Mouse (Mus musculus) liver, embryonic 16.5 days (tissue): ENCODE results near the gene Sec62. TPM values are rescaled to one million over a fixed set of nuclear protein-coding genes. Genes with fewer than 3 reads are reported as not detected.
A peak's percentile ranks its signal among the peaks of the same experiment; 100 is the strongest.

Source experiments
- ATAC-seq: fragments of 200-750 bp; cut with Nextera tagmentation; 2 replicates; pipeline ENCODE4 v1.8.0; 2017; ENCODE audit warnings: low read depth, mild to moderate bottlenecking, moderate number of reproducible peaks, moderate library complexity
- H3K27ac ChIP-seq: fragments of 300-500 bp; sonication (generic); 2 replicates; pipeline ENCODE4 v1.5.1; 2014; ENCODE audit warnings: mild to moderate bottlenecking, low read length
- H3K27me3 ChIP-seq: fragments of 300-500 bp; sonication (generic); 2 replicates; pipeline ENCODE4 v1.6.1; 2014; ENCODE audit warnings: low read depth, low read length, mixed read lengths; ENCODE audit not compliant: control insufficient read depth, insufficient read depth
- H3K36me3 ChIP-seq: fragments of 300-500 bp; sonication (generic); 2 replicates; pipeline ENCODE4 v1.6.1; 2014; ENCODE audit warnings: mild to moderate bottlenecking; ENCODE audit not compliant: control insufficient read depth, insufficient read depth
- H3K4me1 ChIP-seq: fragments of 300-500 bp; sonication (generic); 2 replicates; pipeline ENCODE4 v1.6.1; 2014; ENCODE audit warnings: low read depth, low read length, mixed read lengths; ENCODE audit not compliant: control insufficient read depth
- H3K4me2 ChIP-seq: fragments of 300-500 bp; sonication (generic); 2 replicates; pipeline ENCODE4 v1.6.1; 2014; ENCODE audit warnings: low read depth, low read length, mixed read lengths
- H3K4me3 ChIP-seq: fragments of 300-500 bp; sonication (generic); 2 replicates; pipeline ENCODE4 v1.5.1; 2014; ENCODE audit warnings: low read depth, mild to moderate bottlenecking, low read length
- H3K9ac ChIP-seq: fragments of 300-500 bp; sonication (generic); 2 replicates; pipeline ENCODE4 v1.6.1; 2014; ENCODE audit warnings: low read depth, low read length
- H3K9me3 ChIP-seq: fragments of 300-500 bp; sonication (generic); replicated peaks from 2 replicates; pipeline ENCODE4 v1.6.1; 2016; ENCODE audit warnings: low read length; ENCODE audit not compliant: control insufficient read depth
- WGBS: fragments of 180-500 bp; shearing (Covaris S2); extraction: QIAGEN DNeasy Blood & Tissue Kit; methylation state at CpG from one replicate; pipeline ENCODE4 v1.1.7; 2014; ENCODE audit not compliant: insufficient replicate concordance; 5-methylcytosine and 5-hydroxymethylcytosine counted together
- polyA plus RNA-seq: library from polyadenylated mRNA; unstranded; fragments of >200 nt; fragmentation: Nextera tagmentation; extraction: Ambion mirVana; gene quantifications from 2 replicates; pipeline ENCODE4 v1.2.1, GENCODE M21; 2015

Sec62 gene
- polyA plus RNA-seq, 1 experiment from 2014 or later, result 45.1 TPM

DNA sequence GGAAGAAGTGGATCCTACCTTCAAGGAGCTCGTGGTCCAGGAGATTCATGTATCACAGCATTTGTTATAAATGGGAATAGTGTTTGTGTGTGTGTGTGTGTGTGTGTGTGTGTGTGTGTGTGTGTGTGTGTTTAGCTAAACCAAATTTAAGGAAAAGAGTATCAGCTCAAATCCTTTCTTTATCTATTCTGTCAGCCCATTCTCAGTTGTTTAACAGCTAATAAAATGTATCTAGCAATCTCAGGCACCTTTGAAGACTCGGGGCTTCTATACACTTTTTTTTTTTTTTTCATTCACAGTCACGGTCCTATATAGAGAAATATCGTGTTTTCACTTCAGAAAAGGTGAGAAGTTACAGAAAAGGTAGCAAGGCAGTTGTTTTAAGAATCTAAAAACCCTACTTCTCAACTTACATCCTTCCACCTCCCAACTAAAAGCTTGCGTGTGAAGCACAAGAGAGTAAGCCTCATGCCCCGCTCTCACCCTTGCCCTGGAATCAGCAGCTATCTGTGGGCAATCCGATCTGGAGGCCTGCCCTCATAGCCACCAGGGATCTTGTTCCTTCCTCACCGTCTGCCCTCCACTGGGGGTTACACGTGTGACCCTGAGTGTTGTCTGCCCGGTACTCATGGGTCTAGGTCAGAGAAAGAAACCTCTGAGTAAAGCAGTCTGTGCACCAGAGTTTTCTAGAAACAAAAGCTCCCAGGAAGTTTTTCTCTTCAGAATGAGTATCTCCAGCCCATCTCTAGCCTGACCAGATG is 22.7 kb upstream of the Sec62 start:
- Histone ChIP-seq H3K9ac (no peak overlapping the region), H3K27ac (no peak overlapping the region), H3K4me2 (no peak overlapping the region), H3K27me3 (no peaks in the 10 kb centered on the region), H3K4me1 (peaks cover 26% of the 10 kb centered on the region), H3K36me3 (no peaks in the 10 kb centered on the region), H3K9me3 (no peaks in the 10 kb centered on the region), H3K4me3 (no peak overlapping the region)
- no peak for ATAC-seq
- 60% methylated on average over 10 of the region's 10 CpGs for WGBS

DNA sequence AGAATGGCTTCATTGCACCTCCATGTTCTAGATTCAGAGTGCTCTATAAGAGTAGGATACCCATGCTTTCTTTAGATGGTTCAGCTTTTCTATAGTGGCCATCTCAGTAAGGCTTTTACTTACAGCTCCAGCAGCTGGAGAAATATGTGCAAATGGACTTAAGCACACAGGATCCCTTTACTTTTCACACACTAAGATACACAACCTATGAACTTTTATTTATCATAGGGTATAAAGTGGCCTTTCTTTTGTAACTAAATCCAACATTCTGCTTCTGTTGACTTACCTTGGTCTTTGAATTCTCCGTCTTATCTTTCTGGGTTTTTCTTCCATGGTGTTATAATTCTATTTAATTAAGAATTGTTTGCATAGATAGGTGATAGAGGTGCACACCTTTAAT is 21.1 kb upstream of the Sec62 start:
- H3K4me3 ChIP-seq, result no peak overlapping the region
- no peaks in the 10 kb centered on the region for H3K9me3 ChIP-seq
- H3K4me1 ChIP-seq, result peaks cover 14% of the 10 kb centered on the region
- no peak overlapping the region for H3K4me2 ChIP-seq
- WGBS, result 76% methylated on average over 1 of the region's 1 CpGs
- no peaks in the 10 kb centered on the region for H3K36me3 ChIP-seq
- H3K9ac ChIP-seq, result no peak overlapping the region
- H3K27ac ChIP-seq, result no peak overlapping the region
- ATAC-seq, result no peak
- no peaks in the 10 kb centered on the region for H3K27me3 ChIP-seq

DNA sequence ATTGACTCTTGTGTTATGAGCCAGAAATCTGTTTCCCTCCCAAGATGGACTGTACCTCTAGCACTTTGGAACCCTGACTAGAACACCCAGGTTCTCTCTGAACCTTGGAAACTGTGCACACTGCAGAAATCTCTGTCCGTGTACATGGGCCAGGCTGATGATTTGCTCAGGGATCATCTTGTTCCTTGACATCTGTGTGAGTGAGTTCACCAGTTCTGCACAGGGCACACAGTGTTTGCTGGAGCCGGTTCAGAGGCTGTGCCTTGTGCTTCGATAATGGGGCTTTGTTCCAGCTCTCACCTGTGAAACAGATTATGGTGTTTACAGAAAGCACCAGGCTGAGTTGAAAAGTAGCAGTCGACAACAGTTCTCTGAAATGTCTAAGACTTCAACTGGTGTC is 20.0 kb upstream of the Sec62 start:
- 58% methylated on average over 4 of the region's 4 CpGs for WGBS
- no peak overlapping the region for H3K27ac ChIP-seq
- no peaks in the 10 kb centered on the region for H3K36me3 ChIP-seq
- no peak overlapping the region for H3K4me3 ChIP-seq
- ATAC-seq, result no peak
- no peak overlapping the region for H3K4me2 ChIP-seq
- no peaks in the 10 kb centered on the region for H3K27me3 ChIP-seq
- H3K9me3 ChIP-seq, result no peaks in the 10 kb centered on the region
- H3K4me1 ChIP-seq, result peaks cover 7% of the 10 kb centered on the region
- no peak overlapping the region for H3K9ac ChIP-seq

DNA sequence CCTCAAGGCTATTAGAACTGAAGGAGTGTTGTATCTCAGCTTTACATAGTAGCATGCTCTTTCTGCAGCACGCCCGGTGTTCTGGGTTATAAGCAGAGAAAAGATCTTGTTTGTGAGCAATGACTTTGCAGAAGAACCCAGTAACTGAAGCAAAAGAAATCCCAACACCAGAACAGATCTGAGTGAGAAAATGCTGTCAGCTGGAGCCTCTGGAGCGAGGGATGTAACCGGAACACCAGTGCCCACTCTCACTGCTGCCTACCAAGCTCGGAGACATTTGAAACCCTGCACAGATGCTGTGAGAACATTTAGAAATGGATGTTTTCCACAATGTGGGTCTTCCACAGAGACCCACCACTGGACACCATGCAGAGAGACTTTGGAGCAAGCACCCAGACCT is 18.0 kb upstream of the Sec62 start:
- no peaks in the 10 kb centered on the region for H3K36me3 ChIP-seq

DNA sequence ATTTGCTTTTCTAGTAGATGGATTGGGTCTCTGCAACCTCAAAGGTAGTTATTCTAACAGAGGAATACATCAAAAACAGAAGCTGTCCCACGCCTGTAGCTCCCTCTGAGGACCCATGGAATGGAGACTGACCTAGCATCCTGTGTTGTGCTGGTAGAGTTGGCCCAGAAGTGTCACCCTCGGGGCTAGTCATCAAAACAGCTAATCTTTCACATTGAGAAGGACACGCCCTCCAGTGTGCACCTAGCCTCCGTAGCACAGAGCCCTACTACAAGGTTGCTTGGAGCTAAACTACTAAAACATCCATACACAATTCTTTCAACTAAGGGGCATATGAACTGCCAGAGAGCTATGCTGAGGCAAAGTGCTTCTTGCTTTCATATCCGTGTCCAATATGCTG is 14.7 kb upstream of the Sec62 start:
- no peak overlapping the region for H3K27ac ChIP-seq
- H3K36me3 ChIP-seq, result no peaks in the 10 kb centered on the region
- H3K4me2 ChIP-seq, result no peak overlapping the region
- H3K4me1 ChIP-seq, result peaks cover 5% of the 10 kb centered on the region
- H3K4me3 ChIP-seq, result no peak overlapping the region
- H3K9ac ChIP-seq, result 0 out of 2 replicates have a peak overlapping the region, but pooled peaks have one; percentile 16
- peak; percentile 95 for ATAC-seq
- 33% methylated on average over 5 of the region's 5 CpGs for WGBS
- no peaks in the 10 kb centered on the region for H3K9me3 ChIP-seq
- peaks cover 4% of the 10 kb centered on the region; the same call in 1 of the 2 replicates for H3K27me3 ChIP-seq

More for the DNA sequence above, 18.0 kb upstream of the Sec62 start:
- no peaks in the 10 kb centered on the region for H3K9me3 ChIP-seq
- H3K27me3 ChIP-seq, result no peaks in the 10 kb centered on the region
- no peak overlapping the region for H3K4me3 ChIP-seq
- H3K4me2 ChIP-seq, result no peak overlapping the region
- peaks cover 5% of the 10 kb centered on the region for H3K4me1 ChIP-seq
- no peak for ATAC-seq
- WGBS, result 87% methylated on average over 5 of the region's 5 CpGs
- H3K9ac ChIP-seq, result no peak overlapping the region
- H3K27ac ChIP-seq, result no peak overlapping the region

DNA sequence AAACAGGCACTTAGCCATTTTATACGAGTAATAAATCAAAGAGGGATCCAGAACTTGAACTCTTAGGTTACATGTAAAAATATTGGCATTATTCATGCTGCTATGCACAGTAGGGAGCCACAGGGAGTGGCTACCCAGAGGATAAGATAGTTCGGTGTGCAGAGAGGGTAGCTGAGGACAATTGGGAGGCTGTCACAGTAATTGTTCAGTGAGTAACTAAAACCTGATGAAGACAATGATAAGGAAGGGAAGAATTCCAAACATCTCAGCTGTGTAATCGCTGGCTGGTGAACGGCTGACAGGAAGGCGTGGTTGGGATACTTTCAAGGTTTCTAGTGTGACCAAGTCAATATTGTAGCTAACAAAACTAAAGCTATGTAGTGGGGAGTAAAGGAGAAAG is 4.1 kb upstream of the Sec62 start:
- H3K27me3 ChIP-seq, result no peaks in the 10 kb centered on the region
- WGBS, result 32% methylated on average over 5 of the region's 5 CpGs
- no peak overlapping the region for H3K9ac ChIP-seq
- no peak overlapping the region for H3K4me2 ChIP-seq
- no peak overlapping the region for H3K27ac ChIP-seq
- ATAC-seq, result no peak
- H3K9me3 ChIP-seq, result no peaks in the 10 kb centered on the region
- H3K4me1 ChIP-seq, result no peaks in the 10 kb centered on the region
- no peak overlapping the region for H3K4me3 ChIP-seq
- H3K36me3 ChIP-seq, result no peaks in the 10 kb centered on the region

DNA sequence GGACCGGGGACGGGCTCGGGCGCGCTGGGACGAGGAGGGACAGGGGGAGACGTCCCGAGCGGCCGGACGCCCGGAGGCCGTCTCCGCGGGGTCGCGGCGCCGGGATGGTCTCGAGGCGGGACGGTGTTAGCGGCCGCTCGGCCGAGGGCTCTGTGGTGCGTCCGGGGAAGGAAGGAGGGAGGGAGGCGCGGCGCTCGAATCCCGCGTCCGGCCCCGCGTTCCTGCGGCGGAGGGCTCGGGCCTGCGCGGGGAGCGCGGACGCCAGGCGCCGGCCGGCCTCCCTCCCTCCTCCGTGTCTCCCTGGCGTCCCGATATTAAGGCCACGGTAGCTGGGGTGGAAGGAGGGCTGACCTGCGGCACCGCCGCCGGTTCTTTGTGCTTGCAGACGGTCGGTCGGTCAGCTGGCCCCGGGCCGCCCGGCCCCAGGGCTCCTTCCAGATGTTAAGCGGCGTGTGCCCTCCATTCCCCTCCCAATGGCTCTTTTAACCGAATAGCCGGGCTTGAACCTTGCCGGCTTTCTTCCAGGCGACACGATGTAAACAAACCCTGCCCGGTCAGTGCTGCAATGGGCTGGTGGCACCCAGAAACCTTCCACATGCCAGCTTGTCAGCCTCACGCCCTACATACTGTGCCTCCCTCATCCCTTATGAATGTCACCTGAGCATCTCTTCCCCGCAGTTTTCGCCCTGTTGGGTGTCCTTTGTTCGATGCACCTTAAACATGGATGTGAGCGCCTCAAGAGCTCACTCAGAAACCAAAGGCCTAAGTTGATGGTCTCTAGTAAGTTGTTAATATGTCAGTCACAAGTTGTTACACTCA is 937 bp downstream of the Sec62 start:
- Histone ChIP-seq H3K9ac (peak overlapping the region; percentile 100), H3K4me1 (peaks cover 7% of the 10 kb centered on the region; the same call in 1 of the 2 replicates), H3K36me3 (no peaks in the 10 kb centered on the region), H3K27me3 (no peaks in the 10 kb centered on the region), H3K27ac (peak overlapping the region; percentile 84), H3K9me3 (no peaks in the 10 kb centered on the region), H3K4me2 (peak overlapping the region; percentile 65), H3K4me3 (peak overlapping the region; percentile 99)
- under 1% methylated on average over 49 of the region's 75 CpGs for WGBS
- peak; percentile 71 for ATAC-seq

DNA sequence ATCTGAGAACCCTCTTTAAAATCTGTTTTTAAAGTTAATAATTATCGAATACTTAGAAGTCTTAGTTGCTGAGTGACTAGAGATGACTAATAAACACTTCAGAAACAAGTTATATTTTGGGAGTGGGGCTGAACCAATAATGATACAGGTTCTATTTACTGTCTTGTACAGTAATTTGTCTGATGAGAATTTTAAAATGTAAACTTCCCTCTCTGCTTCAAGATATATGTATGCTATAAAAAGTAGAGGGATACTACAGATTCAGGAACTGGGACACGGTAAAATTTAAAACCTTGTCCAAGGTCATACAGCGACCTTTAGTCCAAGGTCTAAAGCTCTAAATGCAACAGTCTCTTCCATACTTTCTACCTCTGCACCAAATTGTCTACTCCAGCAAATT is 9.5 kb downstream of the Sec62 start:
- H3K27me3 ChIP-seq, result no peaks in the 10 kb centered on the region
- H3K4me3 ChIP-seq, result no peak overlapping the region
- 81% methylated on average over 3 of the region's 3 CpGs for WGBS
- H3K27ac ChIP-seq, result no peak overlapping the region
- peaks cover 28% of the 10 kb centered on the region for H3K36me3 ChIP-seq
- H3K9ac ChIP-seq, result no peak overlapping the region
- no peak for ATAC-seq
- H3K4me2 ChIP-seq, result no peak overlapping the region
- H3K9me3 ChIP-seq, result no peaks in the 10 kb centered on the region
- H3K4me1 ChIP-seq, result no peaks in the 10 kb centered on the region

DNA sequence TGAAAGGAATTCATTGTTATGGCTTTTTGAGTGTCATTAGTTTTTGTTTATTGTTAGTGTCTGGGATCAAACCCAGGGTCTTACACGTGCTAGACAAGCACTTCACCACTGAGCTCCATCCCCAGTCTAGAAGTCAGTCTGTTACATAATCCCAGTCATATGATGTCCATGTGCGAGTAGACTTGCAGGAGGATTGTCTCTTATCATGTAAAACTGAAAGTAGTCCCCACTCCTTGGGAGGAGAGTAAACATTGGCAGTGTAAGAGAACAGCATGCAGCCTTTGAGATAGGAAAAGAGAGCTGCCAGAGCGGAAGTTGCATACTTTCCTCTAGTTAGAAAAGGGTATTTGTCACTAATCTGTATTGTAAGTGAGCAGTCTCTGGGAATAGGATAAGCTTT is 20.2 kb downstream of the Sec62 start:
- Histone ChIP-seq H3K4me2 (no peak overlapping the region), H3K27ac (no peak overlapping the region), H3K36me3 (peaks cover 45% of the 10 kb centered on the region), H3K27me3 (no peaks in the 10 kb centered on the region), H3K4me3 (no peak overlapping the region), H3K9me3 (no peaks in the 10 kb centered on the region), H3K4me1 (no peaks in the 10 kb centered on the region), H3K9ac (no peak overlapping the region)
- ATAC-seq, result no peak
- WGBS, result 66% methylated on average over 3 of the region's 3 CpGs
